Mouse (Mus musculus) testis, adult 2 months (tissue): ENCODE measurements around the gene Lmo2.

ENCODE experiments used
- CTCF ChIP-seq: fragments of 200-500 bp; IDR thresholded peaks from 2 replicates; pipeline ENCODE4 v1.5.1; 2012; ENCODE audit warnings: low read depth, mild to moderate bottlenecking, inconsistent platforms, low read length, moderate library complexity; ENCODE audit not compliant: control insufficient read depth, insufficient read depth, insufficient replicate concordance
- POLR2A ChIP-seq: fragments of 200-500 bp; IDR thresholded peaks from 2 replicates; pipeline ENCODE4 v1.6.1; 2012; ENCODE audit warnings: low read depth, mild to moderate bottlenecking, inconsistent platforms, low read length, moderate library complexity; ENCODE audit not compliant: control insufficient read depth

DNA sequence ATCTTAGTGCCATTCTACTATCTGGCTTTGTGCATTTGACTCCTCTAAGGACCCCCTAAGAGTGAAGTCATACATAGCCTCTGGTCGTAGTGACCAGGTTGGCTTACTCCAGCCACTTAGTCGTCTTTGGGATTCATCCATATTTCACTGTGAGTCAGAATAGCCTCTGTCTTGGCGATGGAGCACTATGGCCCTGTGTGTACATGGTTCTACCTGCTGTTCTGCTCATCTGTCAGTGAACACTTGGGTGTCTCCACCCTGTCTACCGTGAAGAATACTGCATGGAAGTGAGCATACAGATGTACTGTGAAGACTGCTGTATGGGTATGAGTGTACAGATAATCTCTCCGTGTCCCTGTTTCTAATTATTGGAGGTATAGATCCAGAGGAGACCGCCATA, 1.8 kb downstream of the Lmo2 start:
- TF ChIP-seq CTCF (no peak), POLR2A (no peak)
